Mouse (Mus musculus): ENCODE results near the gene 9530003J23Rik. TPM values are rescaled to one million over a fixed set of nuclear protein-coding genes. Genes with fewer than 3 reads are reported as not detected.
"Not testable (repeated sequence)": the region's sequence is repeated elsewhere in the genome, so short reads cannot be mapped to it uniquely, and the experiment has no call there.

Gene 9530003J23Rik
- total and polyA plus RNA-seq, 2 experiments = not detected

GRCm38 (mm10) chr10:117283871-117284577 lies 45.5 kb upstream of the 9530003J23Rik start:
- WGBS = 79% methylated on average over 7 of the region's 7 CpGs
- H3K9ac ChIP-seq (ENCODE audit: low read depth, low read length) = no peak overlapping the region
- no peak overlapping the region for H3K27ac ChIP-seq (replicated peaks; ENCODE audit: insufficient read depth, low read depth, low read length)
- H3K27me3 ChIP-seq (ENCODE audit: control insufficient read depth, insufficient read depth, low read length) = no peaks in the 10 kb centered on the region
- no peak for DNase-seq (ENCODE audit: extremely low read depth, low read depth, low spot score)
- no peaks in the 10 kb centered on the region for H3K36me3 ChIP-seq (ENCODE audit: control insufficient read depth, insufficient read depth, low read length)
- no peak for TF ChIP-seq CTCF (IDR thresholded peaks at IDR 0.05; ENCODE audit: low read depth, low read length)
- TF ChIP-seq POLR2A (IDR thresholded peaks at IDR 0.05; ENCODE audit: extremely low read depth, insufficient read depth, low read length) = no peak
- H3K4me1 ChIP-seq (ENCODE audit: control insufficient read depth, insufficient read depth, low read length) = no peaks in the 10 kb centered on the region
- no peaks in the 10 kb centered on the region for H3K79me2 ChIP-seq (ENCODE audit: control insufficient read depth, insufficient read depth, low read length)
- no peak overlapping the region for H3K4me3 ChIP-seq (ENCODE audit: insufficient read depth, low read depth, low read length)

- not testable (repeated sequence) for H3K27ac ChIP-seq (replicated peaks; ENCODE audit: insufficient read depth, low read depth, low read length); H3K27me3 ChIP-seq (ENCODE audit: control insufficient read depth, insufficient read depth, low read length); H3K79me2 ChIP-seq (ENCODE audit: control insufficient read depth, insufficient read depth, low read length); H3K36me3 ChIP-seq (ENCODE audit: control insufficient read depth, insufficient read depth, low read length); H3K9ac ChIP-seq (ENCODE audit: low read depth, low read length); H3K4me3 ChIP-seq (ENCODE audit: insufficient read depth, low read depth, low read length); H3K4me1 ChIP-seq (ENCODE audit: control insufficient read depth, insufficient read depth, low read length); DNase-seq (ENCODE audit: extremely low read depth, low read depth, low spot score)
- WGBS = 82% methylated on average over 4 of the region's 4 CpGs
Measured at GRCm38 (mm10) chr10:117283196-117283595, 44.7 kb upstream of the 9530003J23Rik start.

GRCm38 (mm10) chr10:117282551-117282950 lies 44.0 kb upstream of the 9530003J23Rik start:
- WGBS = 70% methylated on average over 2 of the region's 2 CpGs
- TF ChIP-seq POLR2A (IDR thresholded peaks at IDR 0.05; ENCODE audit: extremely low read depth, insufficient read depth, low read length) (no peak), CTCF (IDR thresholded peaks at IDR 0.05; ENCODE audit: low read depth, low read length) (no peak)
- no peaks in the 10 kb centered on the region for H3K4me1 ChIP-seq (ENCODE audit: control insufficient read depth, insufficient read depth, low read length)

GRCm38 (mm10) chr10:117282049-117282448 lies 43.5 kb upstream of the 9530003J23Rik start, which contains the start of gene Lyz2:
Gene Lyz2, minus strand, starts transcription at chr10:117282321.
- H3K79me2 ChIP-seq (ENCODE audit: control insufficient read depth, insufficient read depth, low read length) = no peaks in the 10 kb centered on the region
- DNase-seq (ENCODE audit: extremely low read depth, low read depth, low spot score) = peak; percentile 41
- no peaks in the 10 kb centered on the region for H3K36me3 ChIP-seq (ENCODE audit: control insufficient read depth, insufficient read depth, low read length)
- peak within 1 kb of the TSS; percentile 19; the same call in 1 of the 2 replicates for H3K4me3 ChIP-seq (ENCODE audit: insufficient read depth, low read depth, low read length)
- WGBS = 51% methylated on average over 4 of the region's 4 CpGs
- H3K9ac ChIP-seq (ENCODE audit: low read depth, low read length) = no peak within 1 kb of the TSS
- no peak for TF ChIP-seq CTCF (IDR thresholded peaks at IDR 0.05; ENCODE audit: low read depth, low read length)
- no peak for TF ChIP-seq POLR2A (IDR thresholded peaks at IDR 0.05; ENCODE audit: extremely low read depth, insufficient read depth, low read length)
- H3K27me3 ChIP-seq (ENCODE audit: control insufficient read depth, insufficient read depth, low read length) = no peaks in the 10 kb centered on the region
- no peaks in the 10 kb centered on the region for H3K4me1 ChIP-seq (ENCODE audit: control insufficient read depth, insufficient read depth, low read length)
- peak within 1 kb of the TSS; percentile 48 for H3K27ac ChIP-seq (replicated peaks; ENCODE audit: insufficient read depth, low read depth, low read length)

More at GRCm38 (mm10) chr10:117282551-117282950, 44.0 kb upstream of the 9530003J23Rik start:
- H3K4me3 ChIP-seq (ENCODE audit: insufficient read depth, low read depth, low read length) = no peak overlapping the region
- H3K79me2 ChIP-seq (ENCODE audit: control insufficient read depth, insufficient read depth, low read length) = no peaks in the 10 kb centered on the region
- no peak overlapping the region for H3K9ac ChIP-seq (ENCODE audit: low read depth, low read length)
- no peaks in the 10 kb centered on the region for H3K36me3 ChIP-seq (ENCODE audit: control insufficient read depth, insufficient read depth, low read length)
- H3K27ac ChIP-seq (replicated peaks; ENCODE audit: insufficient read depth, low read depth, low read length) = no peak overlapping the region
- no peaks in the 10 kb centered on the region for H3K27me3 ChIP-seq (ENCODE audit: control insufficient read depth, insufficient read depth, low read length)
- no peak for DNase-seq (ENCODE audit: extremely low read depth, low read depth, low spot score)

GRCm38 (mm10) chr10:117281381-117281920 lies 42.9 kb upstream of the 9530003J23Rik start:
- Histone ChIP-seq H3K27ac (replicated peaks; ENCODE audit: insufficient read depth, low read depth, low read length) (peak overlapping the region; percentile 48), H3K9ac (ENCODE audit: low read depth, low read length) (no peak overlapping the region), H3K27me3 (ENCODE audit: control insufficient read depth, insufficient read depth, low read length) (no peaks in the 10 kb centered on the region), H3K36me3 (ENCODE audit: control insufficient read depth, insufficient read depth, low read length) (no peaks in the 10 kb centered on the region), H3K4me3 (ENCODE audit: insufficient read depth, low read depth, low read length) (no peak overlapping the region; the same call in 1 of the 2 replicates), H3K4me1 (ENCODE audit: control insufficient read depth, insufficient read depth, low read length) (no peaks in the 10 kb centered on the region), H3K79me2 (ENCODE audit: control insufficient read depth, insufficient read depth, low read length) (no peaks in the 10 kb centered on the region)
- DNase-seq (ENCODE audit: extremely low read depth, low read depth, low spot score) = no peak
- 85% methylated on average over 7 of the region's 7 CpGs for WGBS
- TF ChIP-seq CTCF (IDR thresholded peaks at IDR 0.05; ENCODE audit: low read depth, low read length) = no peak
- no peak for TF ChIP-seq POLR2A (IDR thresholded peaks at IDR 0.05; ENCODE audit: extremely low read depth, insufficient read depth, low read length)

- 69% methylated on average over 1 of the region's 1 CpGs for WGBS
- no peaks in the 10 kb centered on the region for H3K27me3 ChIP-seq (ENCODE audit: control insufficient read depth, insufficient read depth, low read length)
- H3K4me3 ChIP-seq (ENCODE audit: insufficient read depth, low read depth, low read length) = no peak overlapping the region
- H3K79me2 ChIP-seq (ENCODE audit: control insufficient read depth, insufficient read depth, low read length) = no peaks in the 10 kb centered on the region
- H3K4me1 ChIP-seq (ENCODE audit: control insufficient read depth, insufficient read depth, low read length) = no peaks in the 10 kb centered on the region
- TF ChIP-seq POLR2A (IDR thresholded peaks at IDR 0.05; ENCODE audit: extremely low read depth, insufficient read depth, low read length) (no peak), CTCF (IDR thresholded peaks at IDR 0.05; ENCODE audit: low read depth, low read length) (no peak)
- no peak for DNase-seq (ENCODE audit: extremely low read depth, low read depth, low spot score)
- no peak overlapping the region for H3K27ac ChIP-seq (replicated peaks; ENCODE audit: insufficient read depth, low read depth, low read length)
- no peaks in the 10 kb centered on the region for H3K36me3 ChIP-seq (ENCODE audit: control insufficient read depth, insufficient read depth, low read length)
- H3K9ac ChIP-seq (ENCODE audit: low read depth, low read length) = no peak overlapping the region
Measured at GRCm38 (mm10) chr10:117280000-117280399, 41.5 kb upstream of the 9530003J23Rik start.

GRCm38 (mm10) chr10:117278510-117278909 lies 40.0 kb upstream of the 9530003J23Rik start:
- H3K27me3 ChIP-seq (ENCODE audit: control insufficient read depth, insufficient read depth, low read length); H3K9ac ChIP-seq (ENCODE audit: low read depth, low read length); H3K4me3 ChIP-seq (ENCODE audit: insufficient read depth, low read depth, low read length); H3K27ac ChIP-seq (replicated peaks; ENCODE audit: insufficient read depth, low read depth, low read length); H3K79me2 ChIP-seq (ENCODE audit: control insufficient read depth, insufficient read depth, low read length); DNase-seq (ENCODE audit: extremely low read depth, low read depth, low spot score); H3K4me1 ChIP-seq (ENCODE audit: control insufficient read depth, insufficient read depth, low read length); H3K36me3 ChIP-seq (ENCODE audit: control insufficient read depth, insufficient read depth, low read length): not testable (repeated sequence)
- WGBS = 62% methylated on average over 2 of the region's 2 CpGs

GRCm38 (mm10) chr10:117277779-117278178 lies 39.3 kb upstream of the 9530003J23Rik start:
- not testable (repeated sequence) for H3K79me2 ChIP-seq (ENCODE audit: control insufficient read depth, insufficient read depth, low read length); H3K4me1 ChIP-seq (ENCODE audit: control insufficient read depth, insufficient read depth, low read length); H3K27ac ChIP-seq (replicated peaks; ENCODE audit: insufficient read depth, low read depth, low read length); DNase-seq (ENCODE audit: extremely low read depth, low read depth, low spot score); H3K27me3 ChIP-seq (ENCODE audit: control insufficient read depth, insufficient read depth, low read length); H3K9ac ChIP-seq (ENCODE audit: low read depth, low read length); H3K4me3 ChIP-seq (ENCODE audit: insufficient read depth, low read depth, low read length); H3K36me3 ChIP-seq (ENCODE audit: control insufficient read depth, insufficient read depth, low read length)
- WGBS = 79% methylated on average over 9 of the region's 9 CpGs

Data from liver, adult 2 months (tissue).